Mouse (Mus musculus) hindbrain, postnatal 0 days (tissue): ENCODE data around the gene Cpa2. TPM values are rescaled to one million over a fixed set of nuclear protein-coding genes. Genes with fewer than 3 reads are reported as not detected.

Source experiments
- ATAC-seq: fragments of 200-750 bp; cut with Nextera tagmentation; 2 replicates; pipeline ENCODE4 v1.8.0; 2017; ENCODE audit warnings: mild to moderate bottlenecking, moderate TSS enrichment, moderate library complexity
- DNase-seq: peaks from one replicate; pipeline ENCODE4 v3.0.0-alpha.2; 2015; ENCODE audit warnings: low spot score
- H3K27ac ChIP-seq: fragments of 300-500 bp; sonication (generic); 2 replicates; pipeline ENCODE4 v1.5.1; 2014; ENCODE audit warnings: mild to moderate bottlenecking
- H3K27me3 ChIP-seq: fragments of 300-500 bp; sonication (generic); 2 replicates; pipeline ENCODE4 v1.6.1; 2014; ENCODE audit warnings: low read length, mixed read lengths; ENCODE audit not compliant: insufficient read depth
- H3K36me3 ChIP-seq: fragments of 300-500 bp; sonication (generic); 2 replicates; pipeline ENCODE4 v1.6.1; 2014; ENCODE audit warnings: low read length, mixed read lengths; ENCODE audit not compliant: insufficient read depth
- H3K4me1 ChIP-seq: fragments of 300-500 bp; sonication (generic); 2 replicates; pipeline ENCODE4 v1.6.1; 2014; ENCODE audit warnings: antibody characterized with exemption, low read length, mixed read lengths; ENCODE audit not compliant: insufficient read depth
- H3K4me2 ChIP-seq: fragments of 300-500 bp; sonication (generic); 2 replicates; pipeline ENCODE4 v1.6.1; 2014; ENCODE audit warnings: low read depth, mild to moderate bottlenecking, low read length, moderate library complexity, mixed read lengths
- H3K4me3 ChIP-seq: fragments of 300-500 bp; sonication (generic); 2 replicates; pipeline ENCODE4 v1.5.1; 2014; ENCODE audit warnings: low read length
- H3K9ac ChIP-seq: fragments of 300-500 bp; sonication (generic); replicated peaks from 2 replicates; pipeline ENCODE4 v1.6.1; 2014; ENCODE audit warnings: mild to moderate bottlenecking, low read length, moderate library complexity, mixed read lengths
- H3K9me3 ChIP-seq: fragments of 300-500 bp; sonication (generic); 2 replicates; pipeline ENCODE4 v1.6.1; 2016; ENCODE audit warnings: low read length, mixed read lengths
- CTCF ChIP-seq: IDR thresholded peaks from 2 replicates; pipeline ENCODE4 v1.5.1; 2016; ENCODE audit warnings: antibody characterized with exemption, control low read depth, low read depth
- WGBS: fragments of 180-500 bp; shearing (Covaris S2); extraction: QIAGEN DNeasy Blood & Tissue Kit; methylation state at CpG from one replicate; pipeline ENCODE4 v1.1.7; 2014; 5-methylcytosine and 5-hydroxymethylcytosine counted together
- polyA plus RNA-seq: library from polyadenylated mRNA; unstranded; fragments of >200 nt; fragmentation: Nextera tagmentation; extraction: Ambion mirVana; gene quantifications from 2 replicates; pipeline ENCODE4 v1.2.1, GENCODE M21; 2015
- total RNA-seq: library from RNA; depleted of rRNA; stranded (reverse); fragments of >200 nt; gene quantifications from 2 replicates; pipeline ENCODE4 v1.2.3, GENCODE M21; 2014

The Cpa2 gene
- total and polyA plus RNA-seq, 2 experiments from 2014 or later = 6.2 to 15.7 TPM

DNA sequence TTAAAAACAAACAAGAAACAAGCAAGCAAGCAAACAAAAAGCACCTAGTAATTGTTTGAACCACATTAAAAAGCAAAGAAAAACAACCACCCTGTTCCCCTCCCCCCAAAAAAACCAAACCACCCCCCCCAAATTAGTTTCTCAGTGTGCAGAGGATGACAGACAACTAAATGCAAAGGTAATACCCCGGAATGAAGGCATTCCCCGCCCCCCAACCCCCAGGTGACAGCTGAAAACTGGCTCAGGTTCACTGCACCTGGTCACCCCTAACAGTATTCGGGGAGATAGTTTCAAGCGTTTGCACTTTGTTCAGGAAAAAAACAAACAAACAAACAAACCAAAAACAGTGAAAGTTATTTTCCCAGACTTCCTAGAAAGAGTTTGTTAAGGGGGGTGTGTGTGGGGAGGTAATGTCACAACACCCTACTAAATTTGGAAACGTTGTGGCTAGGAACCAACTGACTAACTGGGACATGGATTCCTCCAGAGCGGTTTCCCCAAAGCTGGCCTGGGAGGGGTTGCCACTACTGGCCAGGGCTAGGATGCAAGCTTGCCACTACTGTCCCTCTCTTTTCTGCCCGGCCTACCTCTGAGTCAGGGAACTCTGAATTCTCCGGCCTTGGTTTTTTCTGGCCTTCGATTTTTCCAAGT is 6.4 kb downstream of the Cpa2 start:
- H3K4me1 ChIP-seq = peaks cover 16% of the 10 kb centered on the region
- peak overlapping the region; percentile 62 for H3K4me2 ChIP-seq
- no peak for TF ChIP-seq CTCF
- H3K9me3 ChIP-seq = no peaks in the 10 kb centered on the region
- ATAC-seq = no peak
- no peaks in the 10 kb centered on the region for H3K27me3 ChIP-seq
- 27% methylated on average over 9 of the region's 9 CpGs for WGBS
- no peak for DNase-seq
- H3K36me3 ChIP-seq = no peaks in the 10 kb centered on the region
- no peak overlapping the region for H3K9ac ChIP-seq
- peak overlapping the region; percentile 41; the same call in 1 of the 2 replicates for H3K27ac ChIP-seq
- peak overlapping the region; percentile 24; the same call in 1 of the 2 replicates for H3K4me3 ChIP-seq

DNA sequence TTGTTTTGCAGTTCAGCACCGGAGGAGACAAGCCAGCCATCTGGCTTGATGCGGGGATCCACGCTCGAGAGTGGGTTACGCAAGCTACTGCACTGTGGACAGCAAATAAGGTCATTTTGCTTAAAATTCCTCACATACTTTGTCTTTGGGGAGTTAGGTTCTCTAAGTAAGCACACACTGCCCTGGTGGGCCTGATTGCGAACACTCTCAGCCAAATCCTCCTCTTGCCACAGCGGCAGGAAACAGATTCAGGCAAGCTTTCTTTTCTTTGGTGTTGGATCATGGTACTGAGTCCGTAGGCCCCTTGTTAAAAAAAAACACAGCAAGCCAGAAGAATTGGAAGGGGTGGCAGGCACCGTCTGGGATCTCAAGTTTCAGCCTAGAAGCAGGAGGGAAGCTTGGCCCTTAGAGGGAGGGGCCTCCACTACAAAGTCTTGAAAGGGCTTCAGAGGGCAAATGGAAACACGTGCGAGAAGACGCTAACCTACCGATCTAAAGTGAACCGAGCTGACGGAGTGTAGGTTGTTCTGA is 7.9 kb downstream of the Cpa2 start:
- peak; percentile 38 for DNase-seq
- Histone ChIP-seq H3K4me3 (no peak overlapping the region), H3K4me2 (no peak overlapping the region), H3K27ac (peak overlapping the region; percentile 41; the same call in 1 of the 2 replicates), H3K9ac (no peak overlapping the region), H3K9me3 (no peaks in the 10 kb centered on the region), H3K4me1 (peaks cover 13% of the 10 kb centered on the region), H3K27me3 (no peaks in the 10 kb centered on the region), H3K36me3 (no peaks in the 10 kb centered on the region)
- no peak for ATAC-seq
- TF ChIP-seq CTCF = no peak
- 32% methylated on average over 15 of the region's 15 CpGs for WGBS

DNA sequence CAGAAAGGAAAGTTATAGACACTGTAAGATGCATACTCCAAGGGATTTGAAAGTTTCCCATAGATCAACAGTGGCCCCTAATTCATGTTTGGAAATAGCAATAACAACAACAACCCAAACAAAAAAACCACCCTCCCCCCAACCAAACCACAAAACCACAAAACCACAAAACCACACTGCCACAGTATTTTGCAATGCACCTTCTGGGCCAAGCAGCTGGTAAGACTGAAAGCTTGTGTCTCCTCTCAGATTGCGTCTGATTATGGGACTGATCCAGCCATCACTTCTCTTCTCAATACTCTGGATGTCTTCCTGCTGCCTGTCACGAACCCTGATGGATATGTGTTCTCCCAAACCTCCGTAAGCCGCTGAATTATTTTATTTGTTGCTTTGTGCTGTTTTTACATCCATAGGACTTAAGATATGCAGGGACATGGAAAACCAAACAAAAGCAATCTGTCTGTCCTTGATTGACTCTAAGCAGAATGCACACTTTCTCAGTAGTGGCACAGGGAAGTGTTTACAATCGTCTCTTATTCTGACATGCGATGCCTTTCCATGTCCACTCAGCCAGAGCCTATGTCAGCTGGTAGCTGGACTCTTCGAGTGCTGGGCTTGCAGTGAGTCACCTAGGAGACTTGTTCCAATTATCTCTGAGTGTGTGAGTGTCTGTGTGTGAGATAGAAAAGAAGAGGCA is 9.3 kb downstream of the Cpa2 start:
- Histone ChIP-seq H3K36me3 (no peaks in the 10 kb centered on the region), H3K27me3 (no peaks in the 10 kb centered on the region), H3K27ac (no peak overlapping the region), H3K4me3 (no peak overlapping the region), H3K9ac (no peak overlapping the region), H3K4me2 (no peak overlapping the region), H3K9me3 (no peaks in the 10 kb centered on the region), H3K4me1 (peaks cover 13% of the 10 kb centered on the region)
- TF ChIP-seq CTCF = no peak
- no peak for ATAC-seq
- WGBS = 48% methylated on average over 7 of the region's 7 CpGs
- DNase-seq = no peak

DNA sequence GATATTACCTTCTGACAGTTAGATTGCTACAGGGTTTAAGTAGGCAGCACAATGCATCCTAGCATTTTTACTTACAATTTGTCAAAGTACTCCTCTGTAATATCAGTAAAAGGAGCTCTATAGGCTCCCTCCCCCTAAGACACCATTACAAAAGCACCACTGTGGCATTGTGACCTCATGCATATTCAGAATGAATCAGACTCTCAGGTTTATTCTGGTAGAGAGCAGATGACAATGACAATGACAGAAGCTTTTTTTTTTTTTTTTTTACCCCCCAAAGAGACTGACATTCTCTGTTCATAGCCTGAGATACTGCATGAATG is 9.8 kb downstream of the Cpa2 start:
- Histone ChIP-seq H3K27ac (peak overlapping the region; percentile 65; the same call in 1 of the 2 replicates), H3K4me1 (peaks cover 13% of the 10 kb centered on the region), H3K9me3 (no peaks in the 10 kb centered on the region), H3K9ac (no peak overlapping the region), H3K27me3 (no peaks in the 10 kb centered on the region), H3K4me3 (no peak overlapping the region), H3K36me3 (no peaks in the 10 kb centered on the region), H3K4me2 (no peak overlapping the region)
- TF ChIP-seq CTCF = no peak
- DNase-seq (no peak), ATAC-seq (no peak)

DNA sequence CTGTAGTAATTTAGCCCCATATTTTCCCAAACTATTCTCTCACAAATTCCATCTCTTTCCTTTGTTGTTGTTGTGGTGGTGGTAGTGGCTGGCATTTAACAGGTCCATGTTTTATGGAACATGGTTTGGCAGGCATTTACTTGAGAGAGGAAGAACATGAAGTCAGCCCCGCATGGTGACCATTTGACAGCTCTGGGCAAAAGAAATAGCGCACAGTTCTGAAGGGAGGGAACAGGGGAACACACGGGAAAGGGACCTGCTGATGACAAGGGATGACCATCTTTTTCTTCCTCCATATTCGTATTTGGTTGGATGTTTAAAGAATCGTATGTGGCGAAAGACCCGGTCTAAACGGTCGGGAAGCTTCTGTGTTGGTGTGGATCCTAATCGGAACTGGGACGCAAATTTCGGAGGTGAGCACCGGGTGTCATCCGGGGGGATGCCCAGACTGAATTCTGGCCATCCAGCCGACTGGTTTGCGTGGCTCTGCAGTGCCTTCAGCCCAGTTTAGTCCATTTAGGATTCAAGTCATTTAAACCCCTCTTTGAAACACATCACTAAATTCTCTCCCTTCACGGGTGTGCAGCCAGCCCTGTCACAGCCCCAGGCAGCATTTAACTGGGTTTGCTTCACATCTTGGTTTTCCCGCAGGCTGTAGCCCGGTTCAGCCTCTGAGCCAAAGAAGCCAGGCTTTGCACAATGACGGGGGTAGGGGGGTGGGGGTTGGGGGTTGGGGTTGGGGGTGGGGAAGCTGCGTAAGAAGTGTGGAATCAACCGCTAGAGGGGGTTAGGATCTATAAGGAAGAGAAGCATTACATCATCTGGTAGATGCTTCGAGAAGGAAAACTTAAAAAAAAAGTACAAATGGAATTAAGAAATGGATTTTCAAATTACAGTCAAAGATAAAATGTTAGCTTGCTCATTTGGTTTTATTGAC is 10.5 kb downstream of the Cpa2 start:
- H3K27me3 ChIP-seq = no peaks in the 10 kb centered on the region
- peak overlapping the region; percentile 23 for H3K4me3 ChIP-seq
- no peaks in the 10 kb centered on the region for H3K9me3 ChIP-seq
- 15% methylated on average over 23 of the region's 23 CpGs for WGBS
- H3K36me3 ChIP-seq = no peaks in the 10 kb centered on the region
- H3K9ac ChIP-seq = peak overlapping the region; percentile 43
- peak overlapping the region; percentile 65 for H3K27ac ChIP-seq
- peak; percentile 92 for DNase-seq
- ATAC-seq = peak; percentile 88
- TF ChIP-seq CTCF = peak; percentile 56
- peaks cover 7% of the 10 kb centered on the region for H3K4me1 ChIP-seq
- H3K4me2 ChIP-seq = peak overlapping the region; percentile 54

DNA sequence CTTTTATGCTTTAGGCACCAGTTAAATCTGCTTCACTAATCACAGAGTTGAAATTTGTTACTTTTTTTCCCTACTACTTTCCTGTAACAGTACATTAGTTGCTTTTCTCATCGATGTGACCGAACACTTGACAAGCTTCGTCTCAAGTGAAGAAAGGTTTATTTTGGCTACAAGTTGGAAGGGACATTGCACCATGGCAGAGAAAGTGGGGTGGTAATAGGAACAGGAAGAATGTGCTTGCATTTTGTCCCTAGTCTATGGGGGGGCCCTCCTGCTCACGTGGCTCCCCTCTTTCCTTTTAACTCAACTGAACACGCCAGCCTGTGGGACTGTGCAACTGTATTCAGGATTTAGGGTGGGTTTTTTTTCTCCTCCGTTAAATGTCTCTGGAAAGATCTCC is 11.2 kb downstream of the Cpa2 start:
- no peak for TF ChIP-seq CTCF
- H3K4me3 ChIP-seq = no peak overlapping the region
- H3K27me3 ChIP-seq = no peaks in the 10 kb centered on the region
- WGBS = 42% methylated on average over 6 of the region's 6 CpGs
- no peaks in the 10 kb centered on the region for H3K9me3 ChIP-seq
- peak overlapping the region; percentile 54 for H3K4me2 ChIP-seq
- H3K9ac ChIP-seq = peak overlapping the region; percentile 43; the same call in 1 of the 2 replicates
- peaks cover 7% of the 10 kb centered on the region for H3K4me1 ChIP-seq
- H3K27ac ChIP-seq = no peak overlapping the region; the same call in 1 of the 2 replicates
- no peak for DNase-seq
- no peaks in the 10 kb centered on the region for H3K36me3 ChIP-seq
- peak; percentile 15; the same call in 1 of the 2 replicates for ATAC-seq
